In the genomic region with DNA sequence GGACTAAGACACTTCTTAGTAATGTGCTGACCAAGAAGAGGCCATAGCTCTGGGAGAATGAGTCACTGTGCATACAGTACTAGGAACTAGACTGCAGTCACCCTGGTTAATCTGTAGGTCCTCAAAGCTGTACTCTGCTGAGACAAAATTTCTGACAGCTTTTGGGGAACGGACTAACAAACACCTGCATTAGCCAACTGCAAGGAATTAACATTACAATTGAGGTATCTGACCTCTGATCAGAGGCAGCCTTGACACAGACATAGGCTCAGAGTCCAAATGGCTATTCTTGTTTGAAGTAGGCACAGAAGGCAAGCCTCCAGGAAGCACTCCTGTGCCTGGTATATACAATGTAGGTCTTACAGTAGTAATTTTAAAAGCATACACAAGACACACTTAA, we compare ENCODE assay signal across 24 mouse cellular contexts.
DNase-seq lines count a peak whose midpoint lies in the region; ATAC-seq and TF ChIP-seq lines count a peak whose summit lies in the region.
"Had no signal": no experiment of that assay in that cellular context is flagged by ENCODE, and none has a peak within 500 bp of the region (broad histone marks: within the 10 kb centered on the region; RNA-seq: fewer than 3 reads in every experiment).

No protein-coding gene starts in this region.

- no peak overlapping the region for H3K4me3 ChIP-seq in kidney, embryonic 16.5 days (ENCODE audit: low read length)
- H3K4me3 ChIP-seq in small intestine, adult 2 months (ENCODE audit: low read depth, low read length): no peak overlapping the region
- H3K4me3 ChIP-seq: forebrain, embryonic 12.5 days; heart, embryonic 15.5 days; midbrain, embryonic 15.5 days; neural tube, embryonic 15.5 days had no signal

- no peak for ATAC-seq in kidney, embryonic 16.5 days (ENCODE audit: low FRiP score, low TSS enrichment)
- ATAC-seq in erythroblast, adult 5-6 weeks (replicated peaks; ENCODE audit: low FRiP score, poor library complexity, severe bottlenecking): no peak
- ATAC-seq: CD4-positive, CD25-positive, alpha-beta regulatory T cell, adult 4 months; forebrain, postnatal 0 days; hindbrain, embryonic 16.5 days; midbrain, embryonic 15.5 days had no signal

- TF ChIP-seq CTCF in small intestine, adult 2 months (IDR thresholded peaks at IDR 0.05; ENCODE audit: extremely low read depth, insufficient read length, insufficient replicate concordance, low read depth, low read length): no peak

- H3K9ac ChIP-seq in kidney, embryonic 16.5 days (replicated peaks; ENCODE audit: low read length): no peak overlapping the region
- H3K9ac ChIP-seq: forebrain, embryonic 12.5 days; forebrain, postnatal 0 days; heart, embryonic 15.5 days; liver, embryonic 14.5 days; lung, embryonic 14.5 days; midbrain, embryonic 15.5 days; neural tube, embryonic 15.5 days had no signal

- H3K4me1 ChIP-seq in kidney, embryonic 16.5 days (ENCODE audit: insufficient read depth, low read length): no peaks in the 10 kb centered on the region
- H3K4me1 ChIP-seq in small intestine, adult 2 months (ENCODE audit: control insufficient read depth, insufficient read depth, insufficient read length, low read length): peaks cover 7% of the 10 kb centered on the region; the same call in 1 of the 2 replicates
- H3K4me1 ChIP-seq: heart, embryonic 15.5 days; midbrain, embryonic 15.5 days; neural tube, embryonic 15.5 days had no signal

- peaks cover 13% of the 10 kb centered on the region for H3K36me3 ChIP-seq in kidney, embryonic 16.5 days (ENCODE audit: insufficient read depth, low read length)
- H3K36me3 ChIP-seq in small intestine, adult 2 months (ENCODE audit: control insufficient read depth, insufficient read depth, low read length): peaks cover 22% of the 10 kb centered on the region

- no peaks in the 10 kb centered on the region for H3K9me3 ChIP-seq in kidney, embryonic 16.5 days (ENCODE audit: low read length)
- H3K9me3 ChIP-seq: forebrain, embryonic 12.5 days; heart, embryonic 15.5 days; midbrain, embryonic 15.5 days; neural tube, embryonic 15.5 days had no signal

- WGBS in kidney, embryonic 16.5 days: 77% methylated on average over 1 of the region's 1 CpGs
- WGBS in small intestine, adult 2 months: 46% methylated on average over 1 of the region's 1 CpGs

- no peak overlapping the region for H3K27ac ChIP-seq in kidney, embryonic 16.5 days (ENCODE audit: low read length)
- H3K27ac ChIP-seq in small intestine, adult 2 months (ENCODE audit: insufficient read depth, low read depth, low read length): peak overlapping the region; percentile 69
- H3K27ac ChIP-seq: forebrain, embryonic 12.5 days; heart, embryonic 15.5 days; liver, embryonic 14.5 days; midbrain, embryonic 15.5 days; neural tube, embryonic 15.5 days had no signal

- peak; percentile 15 for DNase-seq in kidney, adult 11 months
- DNase-seq in 3T3-L1 (ENCODE audit: low read depth, low spot score): peak; percentile 3
- DNase-seq in R1 (ENCODE audit: low read depth, low spot score): peak; percentile 71
- DNase-seq in urinary bladder, postnatal 14 days (ENCODE audit: low spot score): no peak
- DNase-seq in thymus, postnatal 4 days: no peak
- DNase-seq: adrenal gland, postnatal 10 days; cerebellum, adult 18-20 months; cerebellum, postnatal 10 days; forebrain, postnatal 0 days; kidney, adult 18-20 months; left cerebral cortex, postnatal 4 days; lung, embryonic 14.5 days; lung, postnatal 14 days; right cerebral cortex, postnatal 25 days had no signal

- H3K27me3 ChIP-seq in kidney, embryonic 16.5 days (ENCODE audit: insufficient read depth, low read length): no peaks in the 10 kb centered on the region
- H3K27me3 ChIP-seq in small intestine, adult 2 months (ENCODE audit: control insufficient read depth, insufficient read depth, low read length): no peaks in the 10 kb centered on the region
- H3K27me3 ChIP-seq: forebrain, embryonic 12.5 days; heart, embryonic 15.5 days; midbrain, embryonic 15.5 days; neural tube, embryonic 15.5 days had no signal

- H3K4me2 ChIP-seq in kidney, embryonic 16.5 days (replicated peaks; ENCODE audit: low read depth, low read length): no peak overlapping the region
- H3K4me2 ChIP-seq: forebrain, embryonic 12.5 days; heart, embryonic 15.5 days; lung, embryonic 14.5 days; midbrain, embryonic 15.5 days; neural tube, embryonic 15.5 days had no signal

- TF ChIP-seq POLR2A in small intestine, adult 2 months (IDR thresholded peaks at IDR 0.05; ENCODE audit: low read depth, low read length): no peak

Comparison
In these comparisons a context has a peak if more than half of its experiments do, and no peak if none do; other contexts are left out.
1. DNase-seq: peak in kidney, adult 11 months (single experiment), 3T3-L1 (single experiment) and R1 (single experiment); none in urinary bladder, postnatal 14 days (single experiment) and thymus, postnatal 4 days (single experiment).